Mouse (Mus musculus) T-helper 2 cell (primary cell): ENCODE data around the gene Pipox.

Experiments
- in situ Hi-C: fragments of 300-600 bp; cut with MboI, MseI; formaldehyde crosslinking; loops from one replicate; pipeline ENCODE4 v1.15.1; 2025; ENCODE audit warnings: high pct_unique_total_duplicates

The Pipox gene

GRCm38 (mm10) chr11:77908468-77908867 is 14.6 kb upstream of the Pipox start:
- in situ Hi-C loops, result no loop called here

- in situ Hi-C loops, result no loop called here
These were observed 12.9 kb upstream of the Pipox start for GRCm38 (mm10) chr11:77906747-77907174.

GRCm38 (mm10) chr11:77906097-77906687 is 12.3 kb upstream of the Pipox start:
- in situ Hi-C loops, result no loop called here

GRCm38 (mm10) chr11:77904707-77905106 is 10.8 kb upstream of the Pipox start:
- in situ Hi-C loops, result no loop called here

- in situ Hi-C loops, result no loop called here
These were observed 9.9 kb upstream of the Pipox start for GRCm38 (mm10) chr11:77903761-77904160.

- in situ Hi-C loops, result no loop called here
These were observed 8.0 kb upstream of the Pipox start for GRCm38 (mm10) chr11:77901775-77902355.

- in situ Hi-C loops, result no loop called here
These were observed 7.5 kb upstream of the Pipox start for GRCm38 (mm10) chr11:77901366-77901765.

GRCm38 (mm10) chr11:77900696-77901095 is 6.8 kb upstream of the Pipox start:
- in situ Hi-C loops, result no loop called here

- in situ Hi-C loops, result no loop called here
These were observed 6.3 kb upstream of the Pipox start for GRCm38 (mm10) chr11:77900187-77900586.

- in situ Hi-C loops, result no loop called here
These were observed 3.2 kb upstream of the Pipox start for GRCm38 (mm10) chr11:77896820-77897805.

- in situ Hi-C loops, result no loop called here
These were observed 2.6 kb upstream of the Pipox start for GRCm38 (mm10) chr11:77896480-77896819.

GRCm38 (mm10) chr11:77896011-77896410 is 2.1 kb upstream of the Pipox start:
- in situ Hi-C loops, result no loop called here

GRCm38 (mm10) chr11:77894967-77895366 is 1.1 kb upstream of the Pipox start:
- in situ Hi-C loops, result no loop called here

- in situ Hi-C loops, result no loop called here
These were observed 613 bp downstream of the Pipox start for GRCm38 (mm10) chr11:77893283-77893682.

- in situ Hi-C loops, result no loop called here
These were observed 1.0 kb downstream of the Pipox start for GRCm38 (mm10) chr11:77892883-77893282.

- in situ Hi-C loops, result no loop called here
These were observed 3.1 kb downstream of the Pipox start for GRCm38 (mm10) chr11:77890648-77891258.

- in situ Hi-C loops, result no loop called here
These were observed 4.4 kb downstream of the Pipox start for GRCm38 (mm10) chr11:77889484-77889883.

GRCm38 (mm10) chr11:77888846-77889245 is 5.0 kb downstream of the Pipox start:
- in situ Hi-C loops, result no loop called here

GRCm38 (mm10) chr11:77887373-77887960 is 6.4 kb downstream of the Pipox start:
- in situ Hi-C loops, result no loop called here

GRCm38 (mm10) chr11:77885246-77885575 is 8.7 kb downstream of the Pipox start:
- in situ Hi-C loops, result no loop called here

GRCm38 (mm10) chr11:77884524-77885245 is 9.2 kb downstream of the Pipox start:
- in situ Hi-C loops, result no loop called here
